Mouse (Mus musculus): ENCODE measurements around the gene Mesp2. TPM values are rescaled to one million over a fixed set of nuclear protein-coding genes. Genes with fewer than 3 reads are reported as not detected.

Gene Mesp2
- total RNA-seq, 2 experiments from 2014 or later = 0.17 TPM; not detected in 1

DNA sequence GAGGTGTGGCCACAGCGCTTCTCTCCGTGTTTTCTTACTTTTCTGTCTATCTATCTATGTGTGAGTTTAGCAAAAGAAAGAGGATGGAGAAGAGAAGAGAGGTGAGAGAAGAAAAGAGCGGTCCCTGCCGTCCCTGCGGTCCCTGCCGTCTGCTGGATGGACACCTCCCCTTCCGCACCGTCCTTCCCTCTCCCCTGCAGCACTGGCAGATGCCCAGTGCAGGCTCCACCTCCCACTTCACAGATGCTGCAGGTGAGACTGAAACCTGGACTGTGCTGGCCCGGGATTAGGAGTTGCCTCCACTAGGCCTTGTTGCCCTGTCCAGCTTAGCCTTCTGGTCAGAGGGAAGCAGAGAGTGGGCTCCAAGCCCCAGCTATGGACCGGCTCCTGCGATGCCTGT lies 9.1 kb upstream of the Mesp2 start:
- DNase-seq (ENCODE audit: low spot score) = no peak
- intact Hi-C loops (cut with DNase I) = loop anchor here (10.0 kb wide), 1 partner anchor 213 kb away; no protein-coding TSS in a partner anchor

DNA sequence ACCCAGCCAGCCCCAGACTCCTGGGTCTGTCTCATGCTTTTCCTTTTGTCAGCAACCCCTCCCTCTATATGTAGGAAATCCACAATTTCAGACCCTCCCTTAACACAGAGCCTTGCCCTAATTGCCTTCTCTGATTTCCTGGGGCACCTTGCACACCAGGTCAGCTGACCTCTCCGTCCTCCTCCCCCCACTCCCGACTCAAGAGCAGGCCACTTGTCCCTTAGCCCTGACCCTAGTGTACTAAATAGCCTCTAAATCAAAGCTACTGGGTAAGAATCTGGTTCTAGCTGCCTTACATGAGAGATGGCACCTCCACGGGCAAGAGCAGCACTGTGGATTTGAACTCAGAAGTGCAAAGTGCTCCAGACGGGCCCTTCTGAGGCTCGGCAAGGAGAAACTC lies 8.5 kb upstream of the Mesp2 start:
- no peak for DNase-seq (ENCODE audit: low spot score)
- intact Hi-C loops (cut with DNase I) = loop anchor here (10.0 kb wide), 1 partner anchor 213 kb away; no protein-coding TSS in a partner anchor

DNA sequence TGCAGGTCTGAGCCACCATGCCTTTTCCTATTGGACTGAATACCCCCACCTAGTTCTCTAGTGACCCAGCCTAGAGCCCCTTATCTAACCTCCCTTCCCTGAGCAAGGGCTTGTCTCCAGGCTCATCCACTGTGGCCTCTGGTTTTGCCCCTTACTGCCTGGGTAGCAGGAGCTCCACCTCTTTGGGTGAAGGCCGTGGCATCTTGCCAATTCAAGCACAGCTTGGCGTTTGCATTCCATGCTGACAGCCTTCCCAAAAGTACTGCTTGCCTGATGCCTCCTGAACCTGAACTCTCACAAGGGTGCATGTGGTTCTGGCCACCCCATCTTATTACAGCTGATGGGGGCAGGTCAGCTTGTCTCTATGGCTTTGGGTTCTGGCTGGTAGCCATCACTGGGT lies 6.6 kb upstream of the Mesp2 start:
- intact Hi-C loops (cut with DNase I) = loop anchor here (10.0 kb wide), 1 partner anchor 211 kb away; no protein-coding TSS in a partner anchor
- DNase-seq (ENCODE audit: low spot score) = no peak

GRCm38 (mm10) chr7:79808561-79808960 lies 2.0 kb upstream of the Mesp2 start:
- intact Hi-C loops (cut with DNase I) = loop anchor here (10.0 kb wide), 1 partner anchor 206 kb away; no protein-coding TSS in a partner anchor
- DNase-seq (ENCODE audit: low spot score) = no peak

DNA sequence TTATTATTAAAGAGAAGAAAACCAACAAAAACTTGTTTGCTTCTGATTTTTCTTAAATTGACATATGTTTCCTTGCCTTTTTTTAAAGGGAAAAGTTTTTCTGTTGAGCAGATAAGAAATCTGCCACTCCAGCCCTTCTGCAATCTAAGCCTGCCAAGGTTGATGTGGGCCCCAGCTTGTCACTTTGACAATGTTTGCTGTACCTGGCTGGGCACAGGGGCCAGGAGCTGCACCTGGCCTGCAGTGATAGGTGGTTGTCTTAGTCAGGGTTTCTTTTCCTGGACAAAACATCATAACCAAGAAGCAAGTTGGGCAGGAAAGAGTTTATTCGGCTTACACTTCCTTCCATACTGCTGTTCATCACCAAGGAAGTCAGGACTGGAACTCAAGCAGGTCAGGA lies 2.9 kb downstream of the Mesp2 start:
- DNase-seq (ENCODE audit: low spot score) = no peak
- intact Hi-C loops (cut with DNase I) = no loop called here

DNA sequence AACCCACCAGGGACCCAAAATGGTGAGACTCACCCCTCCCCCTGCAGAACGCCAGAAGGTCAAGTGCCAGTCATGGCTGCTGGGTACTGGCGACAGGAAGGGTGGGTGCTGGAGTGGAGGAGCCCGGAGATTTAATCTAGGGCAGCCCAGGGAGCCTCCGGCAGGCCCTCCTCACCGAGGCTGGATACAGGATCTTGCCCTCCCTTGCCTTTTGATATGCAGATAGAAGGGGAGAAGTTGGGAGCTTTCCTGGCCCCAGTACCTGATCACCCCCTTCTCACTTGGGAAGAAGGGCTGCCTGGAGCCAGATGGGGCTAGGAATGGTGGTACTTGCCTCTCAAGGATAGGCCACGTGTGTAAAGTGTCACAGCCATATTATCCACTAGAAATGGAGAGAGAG lies 7.8 kb downstream of the Mesp2 start:
- DNase-seq (ENCODE audit: low spot score) = no peak
- intact Hi-C loops (cut with DNase I) = no loop called here

DNA sequence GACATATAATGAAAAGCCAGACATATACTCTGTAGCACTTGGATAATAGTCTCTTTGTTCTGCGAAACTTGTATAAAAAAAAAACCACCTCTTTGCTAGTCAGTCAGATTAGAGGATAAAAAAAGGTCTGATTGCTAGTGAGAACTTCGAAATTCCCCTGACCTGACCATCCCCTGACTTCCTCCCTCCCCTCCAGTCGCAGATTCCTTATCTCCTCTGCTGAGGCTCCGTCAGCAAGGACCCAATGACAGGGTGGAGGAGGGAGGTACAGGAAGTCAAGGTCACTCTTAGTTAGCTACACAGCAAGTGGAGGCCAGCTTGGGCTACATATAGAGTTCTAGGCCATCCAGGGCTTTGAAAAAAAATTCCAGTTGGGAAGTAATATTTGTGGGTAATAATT lies 9.0 kb downstream of the Mesp2 start:
- intact Hi-C loops (cut with DNase I) = no loop called here
- DNase-seq (ENCODE audit: low spot score) = no peak

- no peak for DNase-seq (ENCODE audit: low spot score)
- intact Hi-C loops (cut with DNase I) = no loop called here
These were observed 9.5 kb downstream of the Mesp2 start for GRCm38 (mm10) chr7:79819996-79820395.

DNA sequence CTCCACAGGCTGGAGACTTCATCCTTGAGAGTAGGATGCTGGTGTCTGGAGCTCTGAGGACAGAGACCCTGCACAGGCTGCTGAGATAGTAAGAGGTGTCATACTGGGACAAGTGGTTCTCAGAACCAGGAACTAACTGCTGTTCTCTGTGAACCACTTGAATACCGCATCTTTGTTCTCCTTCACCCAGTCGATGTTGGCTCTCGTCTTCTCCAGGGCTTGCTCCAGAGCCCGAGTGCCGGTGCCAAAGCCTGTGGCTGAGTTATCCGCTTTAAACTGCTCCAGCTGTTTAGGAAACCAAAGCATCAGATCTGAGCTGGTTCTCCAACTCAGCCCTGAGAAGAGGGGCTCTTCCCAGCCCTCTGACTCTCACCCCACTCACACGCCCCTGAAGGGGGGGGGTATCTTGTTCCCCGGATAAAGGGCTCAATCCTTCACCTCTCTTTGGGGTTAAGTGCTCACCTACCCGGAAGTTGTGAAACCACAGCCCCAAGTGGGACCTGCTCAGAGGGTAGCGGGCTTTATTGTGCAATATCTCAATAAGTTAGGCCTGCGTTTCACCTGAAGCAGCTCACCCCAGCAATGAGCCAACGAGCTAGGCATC lies 11.7 kb downstream of the Mesp2 start:
- no peak for DNase-seq (ENCODE audit: low spot score)
- intact Hi-C loops (cut with DNase I) = no loop called here

DNA sequence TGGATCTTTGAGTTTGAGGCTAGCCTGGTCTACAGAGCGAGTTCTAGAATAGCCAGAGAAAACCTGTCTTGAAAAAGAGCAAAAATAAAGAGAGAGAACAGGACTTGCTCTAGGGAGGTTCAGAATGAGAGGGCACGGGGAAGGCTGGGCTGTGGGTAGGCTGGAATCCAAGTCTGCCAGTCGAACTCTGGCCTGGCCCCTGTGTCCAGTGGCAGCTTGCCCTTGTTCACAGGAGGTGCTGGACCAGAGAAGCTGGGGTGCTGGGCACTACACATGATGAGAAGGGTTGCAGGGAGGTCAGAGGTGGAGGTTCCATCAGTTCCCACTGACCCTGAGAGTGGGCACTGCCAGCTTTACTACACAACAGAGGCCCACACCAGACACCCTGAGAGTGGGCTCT lies 17.8 kb downstream of the Mesp2 start:
- intact Hi-C loops (cut with DNase I) = no loop called here
- DNase-seq (ENCODE audit: low spot score) = no peak

- intact Hi-C loops (cut with DNase I) = no loop called here
These were observed 20.6 kb downstream of the Mesp2 start for GRCm38 (mm10) chr7:79831145-79831544.

DNA sequence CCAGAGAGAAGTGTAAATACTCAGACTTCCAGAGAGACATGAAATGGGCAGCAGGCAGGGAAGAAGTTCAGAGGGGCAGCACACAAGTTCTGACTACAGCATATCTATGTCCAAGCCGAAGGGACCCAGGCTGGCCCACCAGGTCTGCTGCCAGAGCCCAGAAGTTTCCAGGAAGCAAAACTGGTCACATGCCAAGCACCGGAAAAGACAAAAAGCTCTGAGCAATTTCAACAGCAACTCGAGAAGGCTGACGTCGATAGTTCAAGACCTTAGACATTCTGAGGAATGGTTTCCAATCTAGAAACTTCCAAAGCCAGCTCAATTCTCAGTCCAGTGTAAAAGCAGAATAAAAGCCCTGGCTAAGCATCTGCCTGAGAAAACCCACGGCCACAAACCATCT lies 21.1 kb downstream of the Mesp2 start:
- intact Hi-C loops (cut with DNase I) = no loop called here
- peak; percentile 26 for DNase-seq (ENCODE audit: low spot score)

More at GRCm38 (mm10) chr7:79831145-79831544, 20.6 kb downstream of the Mesp2 start:
- DNase-seq (ENCODE audit: low spot score) = no peak

GRCm38 (mm10) chr7:79832980-79833379 lies 22.5 kb downstream of the Mesp2 start:
- intact Hi-C loops (cut with DNase I) = no loop called here
- DNase-seq (ENCODE audit: low spot score) = no peak

GRCm38 (mm10) chr7:79835196-79835595 lies 24.7 kb downstream of the Mesp2 start:
- no peak for DNase-seq (ENCODE audit: low spot score)
- intact Hi-C loops (cut with DNase I) = no loop called here

- no peak for DNase-seq (ENCODE audit: low spot score)
- intact Hi-C loops (cut with DNase I) = no loop called here
These were observed 26.7 kb downstream of the Mesp2 start for GRCm38 (mm10) chr7:79837247-79837646.

GRCm38 (mm10) chr7:79842163-79842562 lies 31.6 kb downstream of the Mesp2 start:
- intact Hi-C loops (cut with DNase I) = no loop called here
- no peak for DNase-seq (ENCODE audit: low spot score)

DNA sequence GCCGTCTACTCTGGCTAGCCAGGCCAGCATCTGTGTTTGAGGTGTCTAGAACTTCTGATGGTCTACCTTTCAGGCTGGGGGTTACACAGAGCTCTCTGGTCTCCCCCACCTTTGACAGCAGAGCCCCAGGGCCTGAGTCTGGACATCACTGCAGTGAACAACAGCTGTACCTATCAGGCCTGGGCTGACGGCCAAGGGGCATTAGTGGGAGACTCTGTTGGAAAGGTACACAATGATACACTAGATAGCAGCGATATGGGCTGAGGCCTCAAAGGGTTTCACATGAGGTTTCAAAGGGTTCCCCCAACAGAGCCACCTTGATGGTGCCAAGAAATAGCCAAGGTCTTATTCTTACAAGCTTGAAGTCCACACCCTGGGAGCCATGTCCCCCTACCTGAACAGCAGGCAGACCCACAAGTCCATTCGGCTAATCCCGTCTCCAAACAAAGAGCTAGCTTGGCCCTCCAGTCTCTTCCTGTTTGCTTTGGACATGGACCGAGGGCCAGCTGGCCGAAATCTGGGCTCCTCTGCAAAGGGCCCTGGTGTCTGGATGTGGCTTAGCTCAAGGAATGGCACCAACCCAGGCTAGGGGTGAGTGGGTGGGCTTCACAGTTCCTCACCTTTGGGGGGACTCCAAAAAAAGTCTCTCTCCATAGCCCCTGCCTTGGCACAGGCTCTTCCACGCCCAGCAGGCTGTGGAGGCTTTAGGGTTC lies 33.7 kb downstream of the Mesp2 start:
- intact Hi-C loops (cut with DNase I) = no loop called here
- peak; percentile 57 for DNase-seq (ENCODE audit: low spot score)

DNA sequence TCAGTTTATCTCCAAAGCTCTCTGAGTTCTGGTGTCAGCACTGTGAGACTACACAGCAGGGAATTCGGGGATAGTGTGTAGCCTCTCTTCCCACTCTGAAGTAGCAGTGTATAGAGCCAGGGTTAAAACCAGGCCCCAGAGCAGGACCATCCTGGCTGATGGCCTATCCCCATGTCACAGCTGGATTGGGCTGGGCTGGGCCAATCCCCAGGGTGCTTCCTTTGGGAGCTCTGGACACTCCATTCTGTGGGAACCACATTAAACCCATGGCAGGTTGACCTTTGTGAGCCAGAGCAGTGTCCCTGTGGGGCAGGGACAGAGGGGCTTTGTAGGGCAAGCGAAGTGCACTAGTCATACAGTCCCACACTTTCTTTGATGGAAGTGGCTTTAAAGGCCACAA lies 35.8 kb downstream of the Mesp2 start:
- intact Hi-C loops (cut with DNase I) = no loop called here

GRCm38 (mm10) chr7:79847456-79848451 lies 37.2 kb downstream of the Mesp2 start:
- peak; percentile 39 for DNase-seq (ENCODE audit: low spot score)
- intact Hi-C loops (cut with DNase I) = no loop called here

More for the DNA sequence above, 35.8 kb downstream of the Mesp2 start:
- no peak for DNase-seq (ENCODE audit: low spot score)

DNA sequence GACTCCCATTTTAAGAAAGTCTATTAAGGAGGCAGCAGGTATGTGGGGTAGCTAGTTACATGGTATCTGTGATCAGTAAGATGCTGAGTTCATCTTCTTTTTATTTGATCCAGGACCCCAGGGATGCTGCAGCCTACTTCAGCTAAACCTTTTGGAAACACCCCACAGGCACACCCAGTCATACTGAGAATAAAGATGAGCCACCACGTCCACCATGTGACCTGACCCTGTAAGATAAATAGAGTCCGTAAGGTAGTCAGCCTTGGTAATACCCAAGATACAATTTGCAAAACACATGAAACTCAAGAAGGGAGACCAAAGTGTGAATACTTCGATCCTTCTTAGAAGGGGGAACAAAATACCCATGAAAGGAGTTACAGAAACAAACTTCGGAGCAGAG lies 45.8 kb downstream of the Mesp2 start:
- intact Hi-C loops (cut with DNase I) = no loop called here
- no peak for DNase-seq (ENCODE audit: low spot score)

Measured in heart, postnatal 25 days (tissue).